31 mouse cellular contexts compared by ENCODE assay signal in genomic region chr13:70731349-70731748, GRCm38 (mm10).
DNase-seq lines count a peak whose midpoint lies in the region; ATAC-seq and TF ChIP-seq lines count a peak whose summit lies in the region.
"Had no signal": no experiment of that assay in that cellular context is flagged by ENCODE, and none has a peak within 500 bp of the region (broad histone marks: within the 10 kb centered on the region; RNA-seq: fewer than 3 reads in every experiment).

No protein-coding gene starts in this region.

- no peak overlapping the region for H3K9ac ChIP-seq in hindbrain, embryonic 16.5 days (ENCODE audit: low read depth, low read length)
- no peak overlapping the region for H3K9ac ChIP-seq in neural tube, embryonic 11.5 days (ENCODE audit: low read length)
- no peak overlapping the region for H3K9ac ChIP-seq in neural tube, embryonic 15.5 days (replicated peaks)
- H3K9ac ChIP-seq: embryonic facial prominence, embryonic 15.5 days; forebrain, embryonic 15.5 days; heart, embryonic 13.5 days; intestine, embryonic 15.5 days; limb, embryonic 12.5 days; neural tube, embryonic 12.5 days had no signal

- no peaks in the 10 kb centered on the region for H3K9me3 ChIP-seq in hindbrain, embryonic 10.5 days
- H3K9me3 ChIP-seq in hindbrain, embryonic 16.5 days (ENCODE audit: control insufficient read depth, low read length): no peaks in the 10 kb centered on the region
- no peaks in the 10 kb centered on the region for H3K9me3 ChIP-seq in neural tube, embryonic 11.5 days (ENCODE audit: control insufficient read depth, low read length)
- H3K9me3 ChIP-seq in neural tube, embryonic 15.5 days (replicated peaks): no peaks in the 10 kb centered on the region
- H3K9me3 ChIP-seq: embryonic facial prominence, embryonic 15.5 days; forebrain, embryonic 15.5 days; heart, embryonic 13.5 days; intestine, embryonic 15.5 days; limb, embryonic 12.5 days; neural tube, embryonic 12.5 days had no signal

- peak overlapping the region; percentile 19; the same call in 1 of the 2 replicates for H3K27ac ChIP-seq in hindbrain, embryonic 10.5 days
- no peak overlapping the region for H3K27ac ChIP-seq in hindbrain, embryonic 16.5 days (ENCODE audit: low read depth, low read length)
- H3K27ac ChIP-seq in neural tube, embryonic 11.5 days (ENCODE audit: low read depth, low read length): no peak overlapping the region
- H3K27ac ChIP-seq in neural tube, embryonic 15.5 days (replicated peaks): no peak overlapping the region
- H3K27ac ChIP-seq: embryonic facial prominence, embryonic 15.5 days; forebrain, embryonic 15.5 days; heart, embryonic 13.5 days; hindbrain, postnatal 0 days; intestine, embryonic 15.5 days; limb, embryonic 12.5 days; neural tube, embryonic 12.5 days; stomach, postnatal 0 days had no signal

- no peaks in the 10 kb centered on the region for H3K79me2 ChIP-seq in myocyte (ENCODE audit: control insufficient read depth, insufficient read depth)

- 67% methylated on average over 5 of the region's 5 CpGs for WGBS in hindbrain, embryonic 10.5 days
- WGBS in hindbrain, embryonic 16.5 days: 71% methylated on average over 5 of the region's 5 CpGs
- WGBS in neural tube, embryonic 11.5 days: 64% methylated on average over 5 of the region's 5 CpGs
- WGBS in neural tube, embryonic 15.5 days: 75% methylated on average over 5 of the region's 5 CpGs

- peaks cover 29% of the 10 kb centered on the region for H3K4me1 ChIP-seq in hindbrain, embryonic 10.5 days (replicated peaks)
- H3K4me1 ChIP-seq in hindbrain, embryonic 16.5 days (ENCODE audit: control insufficient read depth, insufficient read depth, low read depth, low read length): no peaks in the 10 kb centered on the region; the same call in 1 of the 2 replicates
- 0 out of 2 replicates have a peak, but pooled peaks cover 4% of the 10 kb centered on the region for H3K4me1 ChIP-seq in neural tube, embryonic 11.5 days (ENCODE audit: control insufficient read depth, insufficient read depth, low read length)
- peaks cover 1% of the 10 kb centered on the region for H3K4me1 ChIP-seq in neural tube, embryonic 15.5 days
- H3K4me1 ChIP-seq: megakaryocyte, embryonic 14.5 days had no signal

- TF ChIP-seq POLR2A in myocyte (IDR thresholded peaks at IDR 0.05; ENCODE audit: insufficient read length, low read depth): no peak

- no peak overlapping the region for H3K4me3 ChIP-seq in hindbrain, embryonic 10.5 days
- H3K4me3 ChIP-seq in hindbrain, embryonic 16.5 days (ENCODE audit: low read length): no peak overlapping the region
- H3K4me3 ChIP-seq in neural tube, embryonic 11.5 days (ENCODE audit: low read depth, low read length): no peak overlapping the region
- H3K4me3 ChIP-seq in neural tube, embryonic 15.5 days (replicated peaks): no peak overlapping the region
- no peak overlapping the region for H3K4me3 ChIP-seq in myocyte
- H3K4me3 ChIP-seq: embryonic facial prominence, embryonic 15.5 days; forebrain, embryonic 15.5 days; heart, embryonic 13.5 days; intestine, embryonic 15.5 days; limb, embryonic 12.5 days; megakaryocyte, embryonic 14.5 days; neural tube, embryonic 12.5 days had no signal

- no peak for DNase-seq in hindbrain, embryonic 10.5 days (ENCODE audit: low spot score)
- DNase-seq in neural tube, embryonic 11.5 days (ENCODE audit: low spot score): peak; percentile 14
- DNase-seq in ZHBTc4 (ENCODE audit: low read depth, low spot score): peak; percentile 22
- no peak for DNase-seq in adrenal gland, adult 18-20 months (ENCODE audit: low spot score in 2 of 2)
- DNase-seq in layer of hippocampus, postnatal 25 days (ENCODE audit: extremely low spot score in 1 of 2, low spot score in 1 of 2): no peak
- DNase-seq: adrenal gland, adult 8-10 months; B cell, adult 2 months; cerebellum, adult 2 months; cerebellum, postnatal 14 days; heart, postnatal 10 days; kidney, adult 9 months; kidney, postnatal 10 days; midbrain, embryonic 14.5 days; right cerebral cortex, postnatal 4 days; thymus, adult 18-20 months; thymus, postnatal 36 days had no signal

- no peak overlapping the region for H3ac ChIP-seq in myocyte (ENCODE audit: control insufficient read depth, insufficient read length)

- no peak overlapping the region for H3K4me2 ChIP-seq in hindbrain, embryonic 16.5 days (ENCODE audit: low read length)
- no peak overlapping the region for H3K4me2 ChIP-seq in neural tube, embryonic 11.5 days (ENCODE audit: low read depth)
- H3K4me2 ChIP-seq in neural tube, embryonic 15.5 days: no peak overlapping the region
- peak overlapping the region; percentile 64 for H3K4me2 ChIP-seq in myocyte (ENCODE audit: low read depth)
- H3K4me2 ChIP-seq: embryonic facial prominence, embryonic 15.5 days; forebrain, embryonic 15.5 days; heart, embryonic 13.5 days; intestine, embryonic 15.5 days; limb, embryonic 12.5 days; liver, embryonic 11.5 days; neural tube, embryonic 12.5 days had no signal

- no peak for ATAC-seq in hindbrain, embryonic 16.5 days
- ATAC-seq in neural tube, embryonic 11.5 days (ENCODE audit: insufficient read depth, low FRiP score, low TSS enrichment): no peak
- ATAC-seq in neural tube, embryonic 15.5 days (ENCODE audit: low FRiP score): no peak
- ATAC-seq: activated CD4-positive, CD25-positive, alpha-beta regulatory T cell, adult 4 months; forebrain, embryonic 15.5 days; hindbrain, postnatal 0 days; intestine, embryonic 15.5 days had no signal

- H3K36me3 ChIP-seq in hindbrain, embryonic 10.5 days: no peaks in the 10 kb centered on the region
- H3K36me3 ChIP-seq in hindbrain, embryonic 16.5 days (ENCODE audit: control insufficient read depth, insufficient read depth, low read length): no peaks in the 10 kb centered on the region
- H3K36me3 ChIP-seq in neural tube, embryonic 11.5 days (ENCODE audit: control insufficient read depth, insufficient read depth, low read length): no peaks in the 10 kb centered on the region
- H3K36me3 ChIP-seq in neural tube, embryonic 15.5 days: no peaks in the 10 kb centered on the region
- H3K36me3 ChIP-seq in myocyte (ENCODE audit: control insufficient read depth, insufficient read depth): no peaks in the 10 kb centered on the region
- H3K36me3 ChIP-seq: embryonic facial prominence, embryonic 15.5 days; forebrain, embryonic 15.5 days; G1E; heart, embryonic 13.5 days; intestine, embryonic 15.5 days; limb, embryonic 12.5 days; neural tube, embryonic 12.5 days had no signal

- no peaks in the 10 kb centered on the region for H3K27me3 ChIP-seq in hindbrain, embryonic 10.5 days (ENCODE audit: insufficient read depth, poor library complexity, severe bottlenecking)
- no peaks in the 10 kb centered on the region; the same call in 1 of the 2 replicates for H3K27me3 ChIP-seq in hindbrain, embryonic 16.5 days (replicated peaks; ENCODE audit: control insufficient read depth, insufficient read depth, low read length)
- H3K27me3 ChIP-seq in neural tube, embryonic 11.5 days (ENCODE audit: control insufficient read depth, insufficient read depth, low read length): no peaks in the 10 kb centered on the region
- no peaks in the 10 kb centered on the region for H3K27me3 ChIP-seq in neural tube, embryonic 15.5 days (replicated peaks)
- H3K27me3 ChIP-seq in myocyte (ENCODE audit: control insufficient read depth, insufficient read depth, insufficient read length): no peaks in the 10 kb centered on the region
- H3K27me3 ChIP-seq: embryonic facial prominence, embryonic 15.5 days; forebrain, embryonic 15.5 days; intestine, embryonic 15.5 days; limb, embryonic 12.5 days; megakaryocyte, embryonic 14.5 days; neural tube, embryonic 12.5 days had no signal

TF ChIP-seq in myocyte, 11 proteins besides CTCF, POLR2A, EP300 and RAD21:
- peak; percentile 69 for TF ChIP-seq CEBPB (IDR thresholded peaks at IDR 0.05; ENCODE audit: insufficient read depth, poor library complexity, severe bottlenecking)
- TF ChIP-seq TCF3 (IDR thresholded peaks at IDR 0.05; ENCODE audit: insufficient read length, low read depth): no peak
- no peak for TF ChIP-seq E2F4 (IDR thresholded peaks at IDR 0.05; ENCODE audit: insufficient read depth)
- TF ChIP-seq MAX (IDR thresholded peaks at IDR 0.05; ENCODE audit: low read depth): no peak
- no peak for TF ChIP-seq SRF (IDR thresholded peaks at IDR 0.05; ENCODE audit: control insufficient read depth, insufficient read length, low read depth)
- TF ChIP-seq TCF12 (IDR thresholded peaks at IDR 0.05; ENCODE audit: insufficient read depth, poor library complexity, severe bottlenecking): peak; percentile 42
- no peak for TF ChIP-seq REST (IDR thresholded peaks at IDR 0.05; ENCODE audit: insufficient read depth, insufficient read length)
- TF ChIP-seq POLR2AphosphoS2 (IDR thresholded peaks at IDR 0.05; ENCODE audit: insufficient read length, low read depth): no peak
- no peak for TF ChIP-seq USF1 (IDR thresholded peaks at IDR 0.05; ENCODE audit: low read depth)
- peak in 2 of 3 experiments; percentile 49 to 74 for TF ChIP-seq MYOD1 (IDR thresholded peaks at IDR 0.05; ENCODE audit: control insufficient read depth in 1 of 3, insufficient read length in 2 of 3, low read depth in 2 of 3)
- TF ChIP-seq MYOG (IDR thresholded peaks at IDR 0.05; ENCODE audit: control insufficient read depth in 1 of 3, insufficient read depth in 1 of 3, insufficient read length in 2 of 3, low read depth in 2 of 3): no peak

Comparison
In these comparisons a context has a peak if more than half of its experiments do, and no peak if none do; other contexts are left out.
1. DNase-seq: peak in neural tube, embryonic 11.5 days (single experiment) and ZHBTc4 (single experiment); none in hindbrain, embryonic 10.5 days (single experiment), adrenal gland, adult 18-20 months (0 of 2) and layer of hippocampus, postnatal 25 days (0 of 2).